Mouse (Mus musculus) liver, embryonic 14.5 days (tissue): Measurements from ENCODE around the gene Hnrnpu. TPM values are rescaled to one million over a fixed set of nuclear protein-coding genes. Genes with fewer than 3 reads are reported as not detected.

Source experiments
- ATAC-seq: fragments of 200-750 bp; cut with Nextera tagmentation; 2 replicates; pipeline ENCODE4 v1.8.0; 2017; ENCODE audit warnings: moderate number of reproducible peaks, mild to moderate bottlenecking, moderate library complexity; ENCODE audit not compliant: insufficient read depth
- DNase-seq, 3 experiments: peaks; one replicate each; pipeline ENCODE4 v3.0.0-alpha.2; 2012 to 2013; ENCODE audit warnings: low read depth in 3 of 3, low spot score in 3 of 3
- H3K27ac ChIP-seq: fragments of 300-500 bp; sonication (generic); 2 replicates; pipeline ENCODE4 v1.5.1; 2014; ENCODE audit warnings: moderate library complexity, mild to moderate bottlenecking, control low read depth, inconsistent platforms
- H3K27me3 ChIP-seq: fragments of 300-500 bp; sonication (generic); 2 replicates; pipeline ENCODE4 v1.6.1; 2014; ENCODE audit warnings: mild to moderate bottlenecking, low read length, moderate library complexity; ENCODE audit not compliant: control insufficient read depth, insufficient read depth
- H3K36me3 ChIP-seq: fragments of 300-500 bp; sonication (generic); replicated peaks from 2 replicates; pipeline ENCODE4 v1.6.1; 2014; ENCODE audit warnings: low read depth; ENCODE audit not compliant: control insufficient read depth, insufficient read depth
- H3K4me1 ChIP-seq, 2 experiments: fragments of 200-500 bp in 1 of 2; fragments of 300-500 bp in 1 of 2; sonication (generic) in 1 of 2; replicated peaks; 2 replicates each; pipeline ENCODE4 v1.6.1; 2012 to 2014; ENCODE audit warnings: antibody characterized with exemption in 1 of 2, inconsistent platforms in 1 of 2, low read length in 1 of 2; ENCODE audit not compliant: control insufficient read depth in 2 of 2, insufficient read depth in 2 of 2
- H3K4me2 ChIP-seq: fragments of 300-500 bp; sonication (generic); 2 replicates; pipeline ENCODE4 v1.6.1; 2014; ENCODE audit warnings: low read depth, mild to moderate bottlenecking, control low read depth, moderate library complexity
- H3K4me3 ChIP-seq, 2 experiments: fragments of 200-500 bp in 1 of 2; fragments of 300-500 bp in 1 of 2; sonication (generic) in 1 of 2; 2 replicates each; pipeline ENCODE4 v1.5.1; 2012 to 2014; ENCODE audit warnings: low read depth in 2 of 2, low read length in 2 of 2, mild to moderate bottlenecking in 2 of 2, control low read depth in 1 of 2, inconsistent platforms in 1 of 2, moderate library complexity in 1 of 2; ENCODE audit not compliant: insufficient read depth in 1 of 2
- H3K9ac ChIP-seq: fragments of 300-500 bp; sonication (generic); replicated peaks from 2 replicates; pipeline ENCODE4 v1.6.1; 2014; ENCODE audit warnings: mild to moderate bottlenecking, control low read depth, moderate library complexity
- H3K9me3 ChIP-seq: fragments of 300-500 bp; sonication (generic); 2 replicates; pipeline ENCODE4 v1.6.1; 2016; ENCODE audit warnings: low read length, mixed read lengths; ENCODE audit not compliant: control insufficient read depth
- CTCF ChIP-seq: IDR thresholded peaks from 2 replicates; pipeline ENCODE4 v1.5.1; 2016; ENCODE audit warnings: antibody characterized with exemption, low read depth, control low read depth
- EP300 ChIP-seq: IDR thresholded peaks from 2 replicates; pipeline ENCODE4 v1.6.1; 2016; ENCODE audit warnings: antibody characterized with exemption, low read depth
- WGBS: fragments of 180-500 bp; shearing (Covaris S2); extraction: QIAGEN DNeasy Blood & Tissue Kit; methylation state at CpG from one replicate; pipeline ENCODE4 v1.1.7; 2014; ENCODE audit not compliant: insufficient replicate concordance; 5-methylcytosine and 5-hydroxymethylcytosine counted together
- polyA plus RNA-seq, 2 experiments: library from polyadenylated mRNA; depleted of rRNA in 1 of 2; stranded (reverse) in 1 of 2; unstranded in 1 of 2; fragments of >200 nt; fragmentation: Nextera tagmentation in 1 of 2; extraction: Ambion mirVana in 1 of 2; gene quantifications; 2 replicates each; pipeline versions ENCODE4 v1.2.1 to v1.2.3; 2012 to 2014

Hnrnpu gene
- polyA plus RNA-seq, 2 experiments: 165 to 191 TPM

- Histone ChIP-seq H3K36me3 (no peaks in the 10 kb centered on the region), H3K9me3 (no peaks in the 10 kb centered on the region), H3K27me3 (no peaks in the 10 kb centered on the region), H3K27ac (no peak overlapping the region), H3K4me3 (no peak overlapping the region; a peak in 1 of 4 replicates), H3K4me1 (peaks cover 7 to 19% of the 10 kb centered on the region in 2 experiments; a peak in 3 of 4 replicates), H3K9ac (no peak overlapping the region), H3K4me2 (peak overlapping the region; percentile 91)
- 75% methylated on average over 6 of the region's 6 CpGs for WGBS
- TF ChIP-seq CTCF (no peak), EP300 (no peak)
- DNase-seq: no peak
- no peak for ATAC-seq
Observed at GRCm38 (mm10) chr1:178368121-178368520, 30.5 kb upstream of the Hnrnpu start.

GRCm38 (mm10) chr1:178365171-178365570 is 27.6 kb upstream of the Hnrnpu start:
- H3K36me3 ChIP-seq: no peaks in the 10 kb centered on the region
- no peak for ATAC-seq
- no peak for DNase-seq
- no peak for TF ChIP-seq CTCF
- H3K9ac ChIP-seq: no peak overlapping the region
- no peak overlapping the region for H3K4me2 ChIP-seq
- H3K27ac ChIP-seq: no peak overlapping the region
- no peaks in the 10 kb centered on the region for H3K27me3 ChIP-seq
- H3K4me3 ChIP-seq: no peak overlapping the region
- no peaks in the 10 kb centered on the region for H3K9me3 ChIP-seq
- 78% methylated on average over 6 of the region's 6 CpGs for WGBS
- H3K4me1 ChIP-seq: peaks cover 7 to 15% of the 10 kb centered on the region in 2 experiments; a peak in 3 of 4 replicates

GRCm38 (mm10) chr1:178360702-178361101 is 23.1 kb upstream of the Hnrnpu start:
- H3K27me3 ChIP-seq: no peaks in the 10 kb centered on the region; the same call in 1 of the 2 replicates
- DNase-seq (no peak), ATAC-seq (no peak)
- no peak overlapping the region for H3K4me2 ChIP-seq
- no peaks in the 10 kb centered on the region for H3K4me1 ChIP-seq
- WGBS: 59% methylated on average over 2 of the region's 2 CpGs
- no peaks in the 10 kb centered on the region for H3K9me3 ChIP-seq
- no peak overlapping the region for H3K9ac ChIP-seq
- no peak overlapping the region for H3K4me3 ChIP-seq
- no peak overlapping the region for H3K27ac ChIP-seq
- H3K36me3 ChIP-seq: no peaks in the 10 kb centered on the region
- TF ChIP-seq CTCF (no peak), EP300 (no peak)

GRCm38 (mm10) chr1:178360264-178360663 is 22.7 kb upstream of the Hnrnpu start:
- 72% methylated on average over 11 of the region's 11 CpGs for WGBS

GRCm38 (mm10) chr1:178357776-178358710 is 20.4 kb upstream of the Hnrnpu start:
- Histone ChIP-seq H3K27ac (no peak overlapping the region), H3K27me3 (no peaks in the 10 kb centered on the region; the same call in 1 of the 2 replicates), H3K9ac (no peak overlapping the region), H3K9me3 (no peaks in the 10 kb centered on the region), H3K36me3 (no peaks in the 10 kb centered on the region), H3K4me3 (no peak overlapping the region), H3K4me2 (no peak overlapping the region), H3K4me1 (no peaks in the 10 kb centered on the region)
- DNase-seq (no peak), ATAC-seq (no peak)
- TF ChIP-seq EP300 (no peak), CTCF (no peak)
- WGBS: 68% methylated on average over 12 of the region's 12 CpGs

More at GRCm38 (mm10) chr1:178360264-178360663, 22.7 kb upstream of the Hnrnpu start:
- Histone ChIP-seq H3K27ac (no peak overlapping the region), H3K27me3 (no peaks in the 10 kb centered on the region; the same call in 1 of the 2 replicates), H3K4me1 (no peaks in the 10 kb centered on the region), H3K4me2 (no peak overlapping the region), H3K36me3 (no peaks in the 10 kb centered on the region), H3K4me3 (no peak overlapping the region), H3K9ac (no peak overlapping the region), H3K9me3 (no peaks in the 10 kb centered on the region)
- TF ChIP-seq EP300 (no peak), CTCF (no peak)
- DNase-seq (no peak), ATAC-seq (no peak)
